In genomic region chr3:121427520-121427908, GRCm38 (mm10) we compare ENCODE assay signal across 8 mouse cellular contexts. TPM values are rescaled to one million over a fixed set of nuclear protein-coding genes. Genes with fewer than 3 reads are reported as not detected.
A peak's percentile ranks its signal among the peaks of the same experiment; 100 is the strongest.
DNase-seq lines count a peak whose midpoint lies in the region; ATAC-seq lines count a peak whose summit lies in the region.

No protein-coding gene starts in this region.

- peak overlapping the region; percentile 78 for H3K4me3 ChIP-seq in hindbrain, embryonic 11.5 days (ENCODE audit: low read depth, low read length)
- H3K4me3 ChIP-seq in lung, embryonic 15.5 days = peak overlapping the region; percentile 88

- peak overlapping the region; percentile 81 for H3K4me2 ChIP-seq in hindbrain, embryonic 11.5 days (replicated peaks; ENCODE audit: low read depth, low read length)
- peak overlapping the region; percentile 90 for H3K4me2 ChIP-seq in lung, embryonic 15.5 days

- DNase-seq in Muller cell, postnatal 12 days (ENCODE audit: inconsistent ontology term) = peak; percentile 98
- peak; percentile 36 for DNase-seq in cerebellum, adult 9-10 months
- peak; percentile 19 to 53 for DNase-seq in frontal cortex, adult 2 months (ENCODE audit: extremely low spot score in 1 of 2, low spot score in 1 of 2)
- DNase-seq in hindbrain, embryonic 11.5 days (ENCODE audit: low spot score) = peak; percentile 90
- peak; percentile 62 to 74 for DNase-seq in layer of hippocampus, postnatal 10 days (ENCODE audit: low spot score in 2 of 2)
- peak; percentile 88 for DNase-seq in retina, embryonic 14.5 days (ENCODE audit: low spot score)

- 0% methylated on average over 13 of the region's 13 CpGs for WGBS in hindbrain, embryonic 11.5 days
- WGBS in lung, embryonic 15.5 days = under 1% methylated on average over 13 of the region's 13 CpGs

- no peaks in the 10 kb centered on the region for H3K4me1 ChIP-seq in hindbrain, embryonic 11.5 days (replicated peaks; ENCODE audit: control insufficient read depth, insufficient read depth, low read length)
- peaks cover 27% of the 10 kb centered on the region for H3K4me1 ChIP-seq in lung, embryonic 15.5 days

- no peaks in the 10 kb centered on the region for H3K9me3 ChIP-seq in hindbrain, embryonic 11.5 days (ENCODE audit: control insufficient read depth, low read length)
- no peaks in the 10 kb centered on the region for H3K9me3 ChIP-seq in lung, embryonic 15.5 days

- peak overlapping the region; percentile 99 for H3K27ac ChIP-seq in hindbrain, embryonic 11.5 days (ENCODE audit: low read depth, low read length)
- peak overlapping the region; percentile 97 for H3K27ac ChIP-seq in lung, embryonic 15.5 days

- peak overlapping the region; percentile 89 for H3K9ac ChIP-seq in hindbrain, embryonic 11.5 days (ENCODE audit: low read depth, low read length)
- peak overlapping the region; percentile 95 for H3K9ac ChIP-seq in lung, embryonic 15.5 days

- peak; percentile 78 for ATAC-seq in hindbrain, embryonic 11.5 days (ENCODE audit: low FRiP score)
- ATAC-seq in lung, embryonic 15.5 days (ENCODE audit: borderline replicate concordance, extremely low read depth, low FRiP score, low TSS enrichment) = peak; percentile 55; the same call in 1 of the 2 replicates
- no peak for ATAC-seq in CD4-positive, CD25-positive, alpha-beta regulatory T cell, adult 4 months

- no peaks in the 10 kb centered on the region for H3K27me3 ChIP-seq in hindbrain, embryonic 11.5 days (ENCODE audit: control insufficient read depth, insufficient read depth, low read length)
- H3K27me3 ChIP-seq in lung, embryonic 15.5 days = peaks cover 13% of the 10 kb centered on the region; the same call in 1 of the 2 replicates

- H3K36me3 ChIP-seq in hindbrain, embryonic 11.5 days (ENCODE audit: control insufficient read depth, insufficient read depth, low read length) = 0 out of 2 replicates have a peak, but pooled peaks cover 2% of the 10 kb centered on the region
- no peaks in the 10 kb centered on the region for H3K36me3 ChIP-seq in lung, embryonic 15.5 days

RNA-seq across cellular contexts. Expression of gene Cnn3, which starts 1.2 kb away (rescaled TPM):
- 188 and 193 TPM in 2 replicates for polyA plus RNA-seq in frontal cortex, adult 2 months (2012; rRNA removed)
- polyA plus RNA-seq in hindbrain, embryonic 11.5 days (2014; fragmentation: Nextera tagmentation; extraction: Ambion mirVana) = 1,127 and 1,205 TPM in 2 replicates
- total RNA-seq in layer of hippocampus, postnatal 10 days (2021) = 100 to 1,000 TPM; 128 to 134 TPM
- polyA plus RNA-seq in lung, embryonic 15.5 days (2015; fragmentation: Nextera tagmentation; extraction: Ambion mirVana) = 627 and 632 TPM in 2 replicates
- 1 to 10 TPM; 8.8 to 9.7 TPM for polyA plus RNA-seq in CD4-positive, CD25-positive, alpha-beta regulatory T cell, adult 4 months (2017; shearing (Covaris generic))

Comparison
In these comparisons a context has a peak if more than half of its experiments do, and no peak if none do; other contexts are left out.
1. DNase-seq: peak in every context shown above with its lines; median percentile 98 in Muller cell, postnatal 12 days; 90 in hindbrain, embryonic 11.5 days; 88 in retina, embryonic 14.5 days; 68 in layer of hippocampus, postnatal 10 days; 36 in cerebellum, adult 9-10 months; 36 in frontal cortex, adult 2 months.
2. RNA of gene Cnn3, which starts 1.2 kb away (polyA plus RNA-seq): 1,127 to 1,205 TPM in hindbrain, embryonic 11.5 days, 627 to 632 TPM in lung, embryonic 15.5 days and 188 to 193 TPM in frontal cortex, adult 2 months; 8.8 to 9.7 TPM in CD4-positive, CD25-positive, alpha-beta regulatory T cell, adult 4 months; every median in the first group is over 10 times any median in the second.